Mouse (Mus musculus): ENCODE measurements at regions not wholly inside any gene's neighbourhood (a gene's known extent, or its start where the extent isn't known, plus 50 kb on each side); places are given as distances from the start of the nearest gene placed in this dataset.
A peak's percentile ranks its signal among the peaks of the same experiment; 100 is the strongest.
"Not testable (repeated sequence)": the region's sequence is repeated elsewhere in the genome, so short reads cannot be mapped to it uniquely, and the experiment has no call there.

GRCm38 (mm10) chr10:95773425-95773980 lies 69.2 kb downstream of the Gm33543 start:
- DNase-seq (ENCODE audit: extremely low read depth, low read depth, low spot score) = peak; percentile 99

- no peak for DNase-seq (ENCODE audit: extremely low read depth, low read depth, low spot score)
Measured at GRCm38 (mm10) chr10:95772811-95773424, 69.8 kb downstream of the Gm33543 start.

- no peak for DNase-seq (ENCODE audit: extremely low read depth, low read depth, low spot score)
Measured at GRCm38 (mm10) chr10:95768974-95769373, 73.8 kb downstream of the Gm33543 start.

GRCm38 (mm10) chr10:95767526-95768161 lies 75.1 kb downstream of the Gm33543 start:
- no peak for DNase-seq (ENCODE audit: extremely low read depth, low read depth, low spot score)

- peak; percentile 47 for DNase-seq (ENCODE audit: extremely low read depth, low read depth, low spot score)
Measured at GRCm38 (mm10) chr10:95764129-95764528, 78.6 kb downstream of the Gm33543 start.

- no peak for DNase-seq (ENCODE audit: extremely low read depth, low read depth, low spot score)
Measured at GRCm38 (mm10) chr10:95762632-95763031, 80.1 kb downstream of the Gm33543 start.

GRCm38 (mm10) chr10:95761969-95762368 lies 80.8 kb downstream of the Gm33543 start:
- no peak for DNase-seq (ENCODE audit: extremely low read depth, low read depth, low spot score)

- DNase-seq (ENCODE audit: extremely low read depth, low read depth, low spot score) = no peak
Measured at GRCm38 (mm10) chr10:95760121-95760870, 82.4 kb downstream of the Gm33543 start.

GRCm38 (mm10) chr10:95758181-95758580 lies 84.5 kb downstream of the Gm33543 start:
- no peak for DNase-seq (ENCODE audit: extremely low read depth, low read depth, low spot score)

- DNase-seq (ENCODE audit: extremely low read depth, low read depth, low spot score) = no peak
Measured at GRCm38 (mm10) chr10:95755429-95755828, 82.2 kb upstream of the Anapc15-ps start.

- DNase-seq (ENCODE audit: extremely low read depth, low read depth, low spot score) = no peak
Measured at GRCm38 (mm10) chr10:95753396-95753905, 80.2 kb upstream of the Anapc15-ps start.

GRCm38 (mm10) chr10:95748360-95748759 lies 75.1 kb upstream of the Anapc15-ps start:
- no peak for DNase-seq (ENCODE audit: extremely low read depth, low read depth, low spot score)

GRCm38 (mm10) chr10:95747939-95748338 lies 74.7 kb upstream of the Anapc15-ps start:
- no peak for DNase-seq (ENCODE audit: extremely low read depth, low read depth, low spot score)

- DNase-seq (ENCODE audit: extremely low read depth, low read depth, low spot score) = no peak
Measured at GRCm38 (mm10) chr10:95745834-95746620, 72.8 kb upstream of the Anapc15-ps start.

- no peak for DNase-seq (ENCODE audit: extremely low read depth, low read depth, low spot score)
Measured at GRCm38 (mm10) chr10:95745254-95745653, 72.0 kb upstream of the Anapc15-ps start.

GRCm38 (mm10) chr10:95743627-95744026 lies 70.4 kb upstream of the Anapc15-ps start:
- no peak for DNase-seq (ENCODE audit: extremely low read depth, low read depth, low spot score)

GRCm38 (mm10) chr10:95739421-95739820 lies 66.2 kb upstream of the Anapc15-ps start:
- DNase-seq (ENCODE audit: extremely low read depth, low read depth, low spot score) = no peak

GRCm38 (mm10) chr10:95736743-95737142 lies 63.5 kb upstream of the Anapc15-ps start:
- not testable (repeated sequence) for DNase-seq (ENCODE audit: extremely low read depth, low read depth, low spot score)

GRCm38 (mm10) chr10:95731001-95731400 lies 57.8 kb upstream of the Anapc15-ps start:
- no peak for DNase-seq (ENCODE audit: extremely low read depth, low read depth, low spot score)

GRCm38 (mm10) chr10:95729890-95730289 lies 56.6 kb upstream of the Anapc15-ps start:
- DNase-seq (ENCODE audit: extremely low read depth, low read depth, low spot score) = no peak

- no peak for DNase-seq (ENCODE audit: extremely low read depth, low read depth, low spot score)
Measured at GRCm38 (mm10) chr10:95725910-95726309, 52.7 kb upstream of the Anapc15-ps start.
